Mouse (Mus musculus) MEL (cell line): Measurements from ENCODE around the gene Zfp536. TPM values are rescaled to one million over a fixed set of nuclear protein-coding genes. Genes with fewer than 3 reads are reported as not detected.

Source experiments
- DNase-seq: peaks from one replicate; pipeline ENCODE4 v3.0.0; 2011; ENCODE audit warnings: low read depth, low spot score
- H3K27ac ChIP-seq: 2 replicates; pipeline ENCODE4 v1.5.1; 2012; ENCODE audit warnings: low read depth, mild to moderate bottlenecking, control low read depth, low read length, moderate library complexity; ENCODE audit not compliant: control insufficient read depth
- H3K27me3 ChIP-seq, 2 experiments: fragments of 150-350 bp in 1 of 2; sonication (generic) in 1 of 2; 2 replicates each; pipeline ENCODE4 v1.6.1; 2012; ENCODE audit warnings: low read length in 2 of 2, mild to moderate bottlenecking in 2 of 2, improper control_type of control experiment in 1 of 2, moderate library complexity in 1 of 2; ENCODE audit not compliant: insufficient read depth in 2 of 2, control insufficient read depth in 1 of 2
- H3K36me3 ChIP-seq, 2 experiments: 2 replicates each; pipeline ENCODE4 v1.6.1; 2012 to 2014; ENCODE audit warnings: low read length in 2 of 2, improper control_type of control experiment in 1 of 2, inconsistent platforms in 1 of 2, mild to moderate bottlenecking in 1 of 2; ENCODE audit not compliant: insufficient read depth in 2 of 2, control insufficient read depth in 1 of 2
- H3K4me1 ChIP-seq, 2 experiments: fragments of 150-350 bp in 1 of 2; sonication (generic) in 1 of 2; 2 replicates each; pipeline ENCODE4 v1.6.1; 2012; ENCODE audit warnings: low read length in 2 of 2, improper control_type of control experiment in 1 of 2, mild to moderate bottlenecking in 1 of 2; ENCODE audit not compliant: insufficient read depth in 2 of 2, control insufficient read depth in 1 of 2
- H3K4me3 ChIP-seq, 2 experiments: fragments of 150-350 bp in 1 of 2; sonication (generic) in 1 of 2; 2 replicates each; pipeline ENCODE4 v1.5.1; 2012; ENCODE audit warnings: low read depth in 2 of 2, low read length in 2 of 2, mild to moderate bottlenecking in 2 of 2, moderate library complexity in 2 of 2, control low read depth in 1 of 2, improper control_type of control experiment in 1 of 2; ENCODE audit not compliant: control insufficient read depth in 1 of 2, insufficient read depth in 1 of 2
- H3K79me2 ChIP-seq: 2 replicates; pipeline ENCODE4 v1.6.1; 2012; ENCODE audit warnings: mild to moderate bottlenecking, low read length, moderate library complexity; ENCODE audit not compliant: control insufficient read depth, poor library complexity, insufficient read depth
- H3K9ac ChIP-seq: 2 replicates; pipeline ENCODE4 v1.6.1; 2012; ENCODE audit warnings: low read depth, mild to moderate bottlenecking, control low read depth, low read length, moderate library complexity; ENCODE audit not compliant: control insufficient read depth, poor library complexity, severe bottlenecking
- H3K9me3 ChIP-seq: fragments of 150-350 bp; sonication (generic); replicated peaks from 2 replicates; pipeline ENCODE4 v1.6.1; 2012; ENCODE audit warnings: mild to moderate bottlenecking, low read length, improper control_type of control experiment, moderate library complexity; ENCODE audit not compliant: insufficient read depth
- BHLHE40 ChIP-seq: IDR thresholded peaks from 2 replicates; pipeline ENCODE4 v1.6.1; 2012; ENCODE audit warnings: low read depth, mild to moderate bottlenecking, inconsistent platforms, low read length, improper control_type of control experiment, borderline replicate concordance
- CHD2 ChIP-seq: IDR thresholded peaks from 2 replicates; pipeline ENCODE4 v1.6.1; 2011; ENCODE audit warnings: low read length, improper control_type of control experiment
- CTCF ChIP-seq, 3 experiments: IDR thresholded peaks in 2 of 3; conservative IDR thresholded peaks in 1 of 3; 2 replicates each; pipeline ENCODE4 v1.5.1; 2011 to 2012; ENCODE audit warnings: low read length in 3 of 3, low read depth in 2 of 3, mild to moderate bottlenecking in 2 of 3, improper control_type of control experiment in 1 of 3, inconsistent platforms in 1 of 3, mixed read lengths in 1 of 3, moderate library complexity in 1 of 3; ENCODE audit not compliant: control insufficient read depth in 1 of 3, insufficient read depth in 1 of 3, poor library complexity in 1 of 3, severe bottlenecking in 1 of 3
- ELF1 ChIP-seq: IDR thresholded peaks from 2 replicates; pipeline ENCODE4 v1.6.1; 2014; ENCODE audit warnings: low read depth, mild to moderate bottlenecking, inconsistent platforms, low read length, improper control_type of control experiment, moderate library complexity
- ETS1 ChIP-seq: IDR thresholded peaks from 2 replicates; pipeline ENCODE4 v1.6.1; 2012; ENCODE audit warnings: low read depth, mild to moderate bottlenecking, inconsistent platforms, low read length, improper control_type of control experiment, moderate library complexity
- GABPA ChIP-seq: IDR thresholded peaks from 2 replicates; pipeline ENCODE4 v1.6.1; 2012; ENCODE audit warnings: low read depth, mild to moderate bottlenecking, inconsistent platforms, low read length, improper control_type of control experiment, moderate library complexity
- GATA1 ChIP-seq: IDR thresholded peaks from 2 replicates; pipeline ENCODE4 v1.6.1; 2011; ENCODE audit warnings: low read depth, low read length, improper control_type of control experiment
- JUND ChIP-seq: IDR thresholded peaks from 2 replicates; pipeline ENCODE4 v1.6.1; 2011; ENCODE audit warnings: low read depth, mild to moderate bottlenecking, improper control_type of control experiment, low read length
- MAFK ChIP-seq: IDR thresholded peaks from 2 replicates; pipeline ENCODE4 v1.6.1; 2011; ENCODE audit warnings: low read depth, mild to moderate bottlenecking, low read length, improper control_type of control experiment, borderline replicate concordance
- MAX ChIP-seq: IDR thresholded peaks from 2 replicates; pipeline ENCODE4 v1.6.1; 2011; ENCODE audit warnings: low read length, improper control_type of control experiment
- MAZ ChIP-seq: IDR thresholded peaks from 2 replicates; pipeline ENCODE4 v1.6.1; 2012; ENCODE audit warnings: low read depth, mild to moderate bottlenecking, inconsistent platforms, low read length, improper control_type of control experiment
- MEF2A ChIP-seq: IDR thresholded peaks from 2 replicates; pipeline ENCODE4 v1.6.1; 2014; ENCODE audit warnings: low read depth, mild to moderate bottlenecking, inconsistent platforms, low read length, improper control_type of control experiment; ENCODE audit not compliant: poor library complexity, insufficient replicate concordance, severe bottlenecking; ENCODE audit errors: extremely low read depth
- MXI1 ChIP-seq: IDR thresholded peaks from 2 replicates; pipeline ENCODE4 v1.6.1; 2011; ENCODE audit warnings: mild to moderate bottlenecking, low read depth, low read length, improper control_type of control experiment
- MYB ChIP-seq: IDR thresholded peaks from 2 replicates; pipeline ENCODE4 v1.6.1; 2011; ENCODE audit warnings: mild to moderate bottlenecking, low read depth, low read length, improper control_type of control experiment
- MYC ChIP-seq: IDR thresholded peaks from 2 replicates; pipeline ENCODE4 v1.6.1; 2011; ENCODE audit warnings: low read depth, mild to moderate bottlenecking, low read length, improper control_type of control experiment, moderate library complexity
- NELFE ChIP-seq: IDR thresholded peaks from 2 replicates; pipeline ENCODE4 v1.6.1; 2011; ENCODE audit warnings: low read depth, low read length, improper control_type of control experiment
- NRF1 ChIP-seq: IDR thresholded peaks from 2 replicates; pipeline ENCODE4 v1.6.1; 2014; ENCODE audit warnings: low read depth, mild to moderate bottlenecking, inconsistent platforms, low read length, improper control_type of control experiment, moderate library complexity; ENCODE audit not compliant: poor library complexity, insufficient read depth, severe bottlenecking
- POLR2A ChIP-seq, 2 experiments: IDR thresholded peaks; 2 replicates each; pipeline ENCODE4 v1.6.1; 2011 to 2012; ENCODE audit warnings: low read length in 2 of 2, mild to moderate bottlenecking in 2 of 2, control low read depth in 1 of 2, improper control_type of control experiment in 1 of 2, low read depth in 1 of 2, moderate library complexity in 1 of 2; ENCODE audit not compliant: control insufficient read depth in 1 of 2, insufficient read depth in 1 of 2, poor library complexity in 1 of 2
- POLR2AphosphoS2 ChIP-seq: IDR thresholded peaks from 2 replicates; pipeline ENCODE4 v1.6.1; 2011; ENCODE audit warnings: low read length, improper control_type of control experiment
- RAD21 ChIP-seq: IDR thresholded peaks from 2 replicates; pipeline ENCODE4 v1.6.1; 2011; ENCODE audit warnings: mild to moderate bottlenecking, low read depth, low read length, improper control_type of control experiment
- RCOR1 ChIP-seq: IDR thresholded peaks from 2 replicates; pipeline ENCODE4 v1.6.1; 2012; ENCODE audit warnings: low read depth, mild to moderate bottlenecking, inconsistent platforms, low read length, improper control_type of control experiment
- SIN3A ChIP-seq: IDR thresholded peaks from 2 replicates; pipeline ENCODE4 v1.6.1; 2012; ENCODE audit warnings: low read length, improper control_type of control experiment, inconsistent platforms
- SMC3 ChIP-seq: IDR thresholded peaks from 2 replicates; pipeline ENCODE4 v1.6.1; 2011; ENCODE audit warnings: low read depth, low read length, improper control_type of control experiment
- UBTF ChIP-seq: IDR thresholded peaks from 2 replicates; pipeline ENCODE4 v1.6.1; 2012; ENCODE audit warnings: low read depth, mild to moderate bottlenecking, inconsistent platforms, low read length, improper control_type of control experiment, moderate library complexity, borderline replicate concordance; ENCODE audit not compliant: insufficient read depth
- USF2 ChIP-seq, 2 experiments: IDR thresholded peaks; 2 replicates each; pipeline ENCODE4 v1.6.1; 2011 to 2012; ENCODE audit warnings: improper control_type of control experiment in 2 of 2, low read length in 2 of 2, borderline replicate concordance in 1 of 2, inconsistent platforms in 1 of 2, low read depth in 1 of 2, mild to moderate bottlenecking in 1 of 2; ENCODE audit not compliant: insufficient read depth in 1 of 2
- ZC3H11A ChIP-seq: IDR thresholded peaks from 2 replicates; pipeline ENCODE4 v1.6.1; 2012; ENCODE audit warnings: low read depth, mild to moderate bottlenecking, inconsistent platforms, low read length, improper control_type of control experiment
- ZKSCAN1 ChIP-seq: IDR thresholded peaks from 2 replicates; pipeline ENCODE4 v1.6.1; 2012; ENCODE audit warnings: low read depth, mild to moderate bottlenecking, inconsistent platforms, low read length, improper control_type of control experiment, moderate library complexity
- ZNF384 ChIP-seq: IDR thresholded peaks from 2 replicates; pipeline ENCODE4 v1.6.1; 2012; ENCODE audit warnings: low read depth, mild to moderate bottlenecking, inconsistent platforms, low read length, improper control_type of control experiment
- polyA plus RNA-seq, 2 experiments: library from polyadenylated mRNA; stranded (reverse) in 1 of 2; unstranded in 1 of 2; fragments of >175 nt in 1 of 2; fragments of >200 nt in 1 of 2; gene quantifications; 2 replicates each; pipeline versions ENCODE4 v1.2.1 to v1.2.4; 2012; ENCODE audit warnings: low replicate concordance in 2 of 2, low read depth in 1 of 2; ENCODE audit not compliant: insufficient read length in 2 of 2, insufficient read depth in 1 of 2, missing spikeins in 1 of 2
- total RNA-seq: library from RNA; depleted of rRNA; stranded (reverse); fragments of 300-350 nt; gene quantifications from 2 replicates; pipeline ENCODE4 v1.2.3, GENCODE M21; 2012

Gene Zfp536
- total and polyA plus RNA-seq, 3 experiments = not detected

- Histone ChIP-seq H3K4me1 (no peaks in the 10 kb centered on the region), H3K36me3 (no peaks in the 10 kb centered on the region), H3K9me3 (no peaks in the 10 kb centered on the region), H3K27me3 (no peaks in the 10 kb centered on the region), H3K27ac (no peak overlapping the region)
- TF ChIP-seq NELFE (no peak), POLR2AphosphoS2 (no peak), ZKSCAN1 (no peak), MAX (no peak), BHLHE40 (no peak), USF2 (IDR thresholded peaks at IDR 0.05; ENCODE audit: borderline replicate concordance in 1 of 2, insufficient read depth in 1 of 2, low read depth in 1 of 2, low read length in 2 of 2) (no peak), RCOR1 (no peak), MXI1 (no peak), SIN3A (no peak), ETS1 (no peak), ZNF384 (no peak), NRF1 (no peak), RAD21 (no peak), SMC3 (no peak), CHD2 (no peak)
- TF ChIP-seq, all 39 proteins: peak for 0
- no peak for DNase-seq
- no peak overlapping the region for H3K9ac ChIP-seq
- H3K4me3 ChIP-seq = no peak overlapping the region
- no peaks in the 10 kb centered on the region for H3K79me2 ChIP-seq
Observed at GRCm38 (mm10) chr7:37689107-37689511, 84.3 kb downstream of the Zfp536 start.

- no peaks in the 10 kb centered on the region for H3K4me1 ChIP-seq
- H3K36me3 ChIP-seq = no peaks in the 10 kb centered on the region
- no peak overlapping the region for H3K27ac ChIP-seq
- no peaks in the 10 kb centered on the region for H3K9me3 ChIP-seq
- no peak for DNase-seq
- H3K79me2 ChIP-seq = no peaks in the 10 kb centered on the region
- H3K27me3 ChIP-seq = no peaks in the 10 kb centered on the region
- no peak overlapping the region for H3K9ac ChIP-seq
- no peak overlapping the region for H3K4me3 ChIP-seq
- TF ChIP-seq MAZ (no peak), GABPA (no peak), RCOR1 (no peak), BHLHE40 (no peak), ZC3H11A (no peak), UBTF (no peak), MYB (no peak), POLR2A (IDR thresholded peaks at IDR 0.05; ENCODE audit: control insufficient read depth in 1 of 2, insufficient read depth in 1 of 2, low read depth in 1 of 2, low read length in 2 of 2, poor library complexity in 1 of 2) (no peak), MEF2A (no peak), MAFK (no peak), MYC (no peak), CTCF (IDR thresholded peaks at IDR 0.05 in 2 of 3, conservative IDR thresholded peaks at IDR 0.05 in 1 of 3; ENCODE audit: control insufficient read depth in 1 of 3, insufficient read depth in 1 of 3, low read depth in 2 of 3, low read length in 3 of 3, poor library complexity in 1 of 3, severe bottlenecking in 1 of 3) (no peak), NELFE (no peak), POLR2AphosphoS2 (no peak), ETS1 (no peak), CHD2 (no peak), ELF1 (no peak), MXI1 (no peak), JUND (no peak), GATA1 (no peak)
Observed at GRCm38 (mm10) chr7:37686366-37686765, 87.1 kb downstream of the Zfp536 start.
